Mouse (Mus musculus) cerebellum, adult 11 months (tissue): Measurements from ENCODE around the gene Lime1.
A peak's percentile ranks its signal among the peaks of the same experiment; 100 is the strongest.

Experiments
- DNase-seq: peaks from one replicate; pipeline ENCODE4 v3.0.0; 2022

Lime1 gene

GRCm38 (mm10) chr2:181391541-181391940 lies 11.7 kb downstream of the Lime1 start:
- no peak for DNase-seq

GRCm38 (mm10) chr2:181392600-181393213 lies 12.8 kb downstream of the Lime1 start:
- DNase-seq = peak; percentile 82

- no peak for DNase-seq
These were observed 14.2 kb downstream of the Lime1 start for GRCm38 (mm10) chr2:181394086-181394485.

DNA sequence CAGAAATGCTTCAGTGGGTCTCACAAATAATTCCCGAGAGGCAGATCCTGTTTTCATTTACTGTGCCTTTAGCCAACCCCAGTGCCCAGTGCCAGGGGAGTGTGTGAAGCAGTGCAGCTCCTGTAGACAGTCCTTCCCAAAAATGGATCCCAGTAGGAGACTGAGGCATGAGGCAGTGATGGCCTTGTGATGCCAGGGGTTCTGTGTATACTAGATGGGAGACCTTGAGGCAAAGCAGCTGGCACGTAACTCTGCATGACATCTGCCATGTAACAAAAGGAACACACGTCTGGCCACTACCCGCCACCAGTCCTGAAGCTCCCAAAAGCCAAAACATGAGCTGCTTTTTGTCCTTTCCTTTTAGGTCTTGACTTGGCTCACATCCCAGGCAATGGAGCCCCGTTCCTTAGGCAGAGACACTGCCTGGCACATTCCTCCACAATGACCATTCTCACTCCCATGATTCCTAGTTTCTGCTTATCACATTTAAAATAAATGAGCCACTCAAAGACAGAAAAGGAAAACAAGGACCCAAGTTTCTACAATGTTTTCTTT lies 17.4 kb downstream of the Lime1 start:
- DNase-seq = no peak

DNA sequence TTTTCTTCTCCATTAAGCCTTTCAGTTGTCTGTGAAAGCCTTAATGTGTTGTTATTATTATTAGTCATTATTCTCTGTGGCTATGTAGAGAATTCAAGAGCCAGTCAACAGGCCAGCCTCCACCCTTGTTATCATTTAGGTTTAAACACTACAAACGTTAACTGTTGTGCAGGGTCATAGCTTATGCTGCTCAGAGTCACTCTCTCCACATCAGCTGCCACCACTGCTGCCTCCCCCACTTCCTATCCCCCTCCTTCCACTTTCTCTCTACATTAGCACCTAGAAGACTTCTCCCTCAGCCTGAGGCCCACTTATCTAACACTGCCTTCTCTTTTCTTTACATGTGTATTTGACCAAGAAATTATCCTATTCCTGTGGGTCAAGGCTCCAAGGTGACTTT lies 21.6 kb downstream of the Lime1 start:
- no peak for DNase-seq

DNA sequence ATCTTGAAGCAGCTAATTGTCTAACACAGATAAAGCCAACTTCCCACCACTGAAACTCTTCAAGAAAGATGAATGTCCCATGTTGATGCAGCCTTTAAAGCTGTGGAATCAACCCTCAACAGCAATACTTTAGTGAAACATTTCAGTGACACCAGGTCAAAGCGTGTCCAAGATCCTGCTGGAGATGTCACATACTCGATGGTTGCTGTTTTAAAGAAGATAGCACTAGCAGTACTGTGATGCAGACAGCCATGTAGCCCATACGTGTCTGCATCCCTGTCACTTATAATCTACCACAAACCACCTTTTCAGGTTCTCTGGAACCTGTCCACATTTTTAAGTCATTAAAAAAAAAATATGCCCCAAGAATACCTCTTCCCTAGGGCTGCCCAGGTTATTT lies 23.8 kb downstream of the Lime1 start:
- DNase-seq = no peak

- DNase-seq = no peak
These were observed 29.8 kb downstream of the Lime1 start for GRCm38 (mm10) chr2:181409643-181410042.

GRCm38 (mm10) chr2:181410760-181411473 lies 31.0 kb downstream of the Lime1 start:
- peak; percentile 55 for DNase-seq

DNA sequence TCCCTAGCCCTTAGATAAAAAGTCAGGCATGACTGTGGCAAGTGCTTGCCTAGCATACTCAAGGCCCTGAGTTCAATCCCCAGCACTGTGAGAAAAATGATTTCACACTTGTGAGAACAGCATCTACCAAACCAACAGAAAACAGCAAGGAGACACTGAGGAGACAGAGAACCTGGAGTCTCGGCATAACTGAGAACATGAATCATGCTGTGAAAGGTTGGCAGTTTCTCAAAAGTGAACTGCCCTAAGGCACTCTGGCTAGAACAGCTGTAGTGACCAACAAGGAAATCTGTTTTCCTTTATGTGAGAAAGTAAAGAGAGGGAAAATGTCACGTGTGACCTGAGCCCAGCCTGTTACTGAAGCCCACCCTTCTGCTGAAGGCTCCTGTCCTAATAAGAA lies 33.3 kb downstream of the Lime1 start:
- DNase-seq = no peak

- DNase-seq = peak; percentile 68
These were observed 36.1 kb downstream of the Lime1 start for GRCm38 (mm10) chr2:181415945-181416344.

DNA sequence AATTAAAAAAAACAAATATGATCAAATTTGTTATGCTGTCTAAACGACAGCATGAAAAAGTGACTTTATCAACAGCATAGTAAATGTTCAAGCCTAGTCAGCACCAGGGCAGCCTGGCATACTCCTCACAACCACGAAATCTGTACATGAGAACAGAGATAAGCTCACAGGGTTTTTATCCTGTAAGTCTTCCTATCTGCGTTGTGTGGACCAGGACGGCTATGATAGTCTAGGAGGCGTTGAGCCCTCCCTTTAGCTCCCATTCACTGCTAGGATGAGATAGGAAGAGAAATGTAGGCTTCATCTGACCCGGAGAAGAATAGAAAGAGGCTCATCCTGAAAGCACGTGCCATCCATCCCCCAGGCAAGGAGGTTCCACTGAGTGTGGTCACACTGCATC lies 39.5 kb downstream of the Lime1 start:
- DNase-seq = no peak

- DNase-seq = no peak
These were observed 40.5 kb downstream of the Lime1 start for GRCm38 (mm10) chr2:181420426-181420825.

- DNase-seq = no peak
These were observed 41.2 kb downstream of the Lime1 start for GRCm38 (mm10) chr2:181420903-181421638.

DNA sequence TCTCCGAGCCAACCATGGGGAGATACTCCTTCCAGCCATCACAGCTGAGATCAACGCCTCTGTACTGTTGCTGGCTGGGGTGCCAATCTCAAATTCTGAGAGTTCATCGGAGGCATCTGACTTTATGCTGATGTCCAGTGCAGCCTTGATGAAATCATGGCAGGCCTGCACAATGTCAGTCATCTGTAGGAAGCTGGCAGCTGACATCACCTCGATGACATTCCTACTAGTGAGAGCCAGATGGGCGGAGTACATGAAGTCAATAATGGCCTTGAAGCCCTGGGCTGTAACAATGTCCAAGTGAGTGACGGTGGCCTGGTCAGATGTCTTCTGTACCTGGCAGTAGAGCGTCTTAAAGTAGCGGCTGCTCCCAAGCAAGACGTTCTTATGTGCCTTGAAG lies 44.0 kb downstream of the Lime1 start:
- DNase-seq = no peak
